Mouse (Mus musculus) limb, embryonic 15.5 days (tissue): ENCODE data around the gene Krt19. TPM values are rescaled to one million over a fixed set of nuclear protein-coding genes. Genes with fewer than 3 reads are reported as not detected.

Experiments used
- polyA plus RNA-seq: library from polyadenylated mRNA; unstranded; fragments of >200 nt; fragmentation: Nextera tagmentation; extraction: Ambion mirVana; gene quantifications from 2 replicates; pipeline ENCODE4 v1.2.1, GENCODE M21; 2015

Gene Krt19
- polyA plus RNA-seq, 1 experiment from 2014 or later, result 417 TPM

Other genes with a start within 250 kb of the Krt19 start
- not detected in 2 replicates for gene Krtap31-1, start 240.7 kb downstream of the Krt19 start, polyA plus RNA-seq
- not detected in 2 replicates for gene Gm11565, start 233.9 kb downstream of the Krt19 start, polyA plus RNA-seq
- gene Krtap31-2, start 212.4 kb downstream of the Krt19 start, polyA plus RNA-seq, result not detected in 2 replicates
- gene Krtap9-5, start 200.2 kb downstream of the Krt19 start, polyA plus RNA-seq, result not detected in 2 replicates
- gene Krtap29-1, start 169.6 kb downstream of the Krt19 start, polyA plus RNA-seq, result not detected in 2 replicates
- gene Krtap16-1, start 162.1 kb downstream of the Krt19 start, polyA plus RNA-seq, result 0.09 TPM in 1 of 2 replicates, not detected in the other
- gene Krtap17-1, start 154.7 kb downstream of the Krt19 start, polyA plus RNA-seq, result 0.47 and 0.48 TPM in 2 replicates
- 0.18 and 0.58 TPM in 2 replicates for gene Krt33a, start 132.5 kb downstream of the Krt19 start, polyA plus RNA-seq
- 1.1 and 1.7 TPM in 2 replicates for gene Krt33b, start 118.8 kb downstream of the Krt19 start, polyA plus RNA-seq
- 1.1 and 2.6 TPM in 2 replicates for gene Krt34, start 107.1 kb downstream of the Krt19 start, polyA plus RNA-seq
- 2.5 and 5.4 TPM in 2 replicates for gene Krt31, start 98.1 kb downstream of the Krt19 start, polyA plus RNA-seq
- 2.0 and 2.4 TPM in 2 replicates for gene Krt32, start 60.4 kb downstream of the Krt19 start, polyA plus RNA-seq
- gene Krt35, start 52.4 kb downstream of the Krt19 start, polyA plus RNA-seq, result 23.6 and 26.4 TPM in 2 replicates
- gene Krt36, start 43.0 kb downstream of the Krt19 start, polyA plus RNA-seq, result 55.9 and 83.7 TPM in 2 replicates
- gene Krt13, start 27.1 kb downstream of the Krt19 start, polyA plus RNA-seq, result 50.3 and 60.2 TPM in 2 replicates
- 1,213 and 1,252 TPM in 2 replicates for gene Krt15, start 12.7 kb downstream of the Krt19 start, polyA plus RNA-seq
- gene Krt9, start 44.6 kb upstream of the Krt19 start, polyA plus RNA-seq, result 0.13 and 0.24 TPM in 2 replicates
- gene Krt14, start 58.9 kb upstream of the Krt19 start, polyA plus RNA-seq, result 1,243 and 1,298 TPM in 2 replicates
- gene Krt16, start 100.2 kb upstream of the Krt19 start, polyA plus RNA-seq, result 11.7 and 16.2 TPM in 2 replicates
- 264 and 267 TPM in 2 replicates for gene Krt17, start 112.4 kb upstream of the Krt19 start, polyA plus RNA-seq
- 0.15 TPM in 1 of 2 replicates, not detected in the other for gene Krt42, start 121.2 kb upstream of the Krt19 start, polyA plus RNA-seq
- gene Eif1, start 171.2 kb upstream of the Krt19 start, polyA plus RNA-seq, result 1,535 and 1,764 TPM in 2 replicates
- 3.1 and 4.0 TPM in 2 replicates for gene Gast, start 185.7 kb upstream of the Krt19 start, polyA plus RNA-seq
- 1.9 and 2.8 TPM in 2 replicates for gene Hap1, start 207.5 kb upstream of the Krt19 start, polyA plus RNA-seq
- gene Jup, start 249.1 kb upstream of the Krt19 start, polyA plus RNA-seq, result 305 and 309 TPM in 2 replicates